Mouse (Mus musculus) kidney, embryonic 16.5 days (tissue): Measurements from ENCODE around the gene Impg1. TPM values are rescaled to one million over a fixed set of nuclear protein-coding genes. Genes with fewer than 3 reads are reported as not detected.

Experiments used
- ATAC-seq: fragments of 200-750 bp; cut with Nextera tagmentation; 2 replicates; pipeline ENCODE4 v1.8.0; 2017; ENCODE audit warnings: moderate TSS enrichment; ENCODE audit not compliant: low FRiP score, low TSS enrichment
- H3K27ac ChIP-seq: fragments of 300-500 bp; sonication (generic); 2 replicates; pipeline ENCODE4 v1.5.1; 2014; ENCODE audit warnings: low read length
- H3K27me3 ChIP-seq: fragments of 300-500 bp; sonication (generic); 2 replicates; pipeline ENCODE4 v1.6.1; 2014; ENCODE audit warnings: low read length, control low read depth, mixed read lengths; ENCODE audit not compliant: insufficient read depth
- H3K36me3 ChIP-seq: fragments of 300-500 bp; sonication (generic); 2 replicates; pipeline ENCODE4 v1.6.1; 2014; ENCODE audit warnings: low read length, control low read depth, mixed read lengths; ENCODE audit not compliant: insufficient read depth
- H3K4me1 ChIP-seq: fragments of 300-500 bp; sonication (generic); 2 replicates; pipeline ENCODE4 v1.6.1; 2014; ENCODE audit warnings: low read length, control low read depth, mixed read lengths; ENCODE audit not compliant: insufficient read depth
- H3K4me2 ChIP-seq: fragments of 300-500 bp; sonication (generic); replicated peaks from 2 replicates; pipeline ENCODE4 v1.6.1; 2014; ENCODE audit warnings: low read depth, low read length
- H3K4me3 ChIP-seq: fragments of 300-500 bp; sonication (generic); 2 replicates; pipeline ENCODE4 v1.5.1; 2014; ENCODE audit warnings: mild to moderate bottlenecking, low read length
- H3K9ac ChIP-seq: fragments of 300-500 bp; sonication (generic); replicated peaks from 2 replicates; pipeline ENCODE4 v1.6.1; 2014; ENCODE audit warnings: low read length
- H3K9me3 ChIP-seq: fragments of 300-500 bp; sonication (generic); 2 replicates; pipeline ENCODE4 v1.6.1; 2016; ENCODE audit warnings: low read length, control low read depth
- WGBS: fragments of 180-500 bp; shearing (Covaris S2); extraction: QIAGEN DNeasy Blood & Tissue Kit; methylation state at CpG from one replicate; pipeline ENCODE4 v1.1.7; 2014; 5-methylcytosine and 5-hydroxymethylcytosine counted together
- polyA plus RNA-seq: library from polyadenylated mRNA; unstranded; fragments of >200 nt; fragmentation: Nextera tagmentation; extraction: Ambion mirVana; gene quantifications from 2 replicates; pipeline ENCODE4 v1.2.1, GENCODE M21; 2015

The Impg1 gene
- polyA plus RNA-seq, 1 experiment from 2014 or later: not detected

DNA sequence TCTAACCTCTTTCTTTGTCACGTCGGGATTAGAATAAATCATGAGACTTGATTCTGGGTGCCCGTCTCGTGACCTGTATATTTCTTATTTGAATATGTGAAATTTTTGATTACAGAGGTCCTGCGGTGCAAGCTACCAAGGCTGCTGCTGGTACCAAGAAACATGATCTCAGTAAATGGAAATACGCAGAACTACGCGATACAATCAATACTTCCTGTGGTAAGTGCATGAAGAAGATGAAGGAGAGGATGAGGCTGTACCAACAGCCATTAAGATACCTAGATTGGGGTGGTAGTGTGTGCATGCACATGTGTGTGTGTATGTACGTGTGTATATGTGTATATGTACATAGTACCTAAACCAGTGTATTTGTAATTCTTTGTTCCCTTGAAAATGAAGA, 166.2 kb downstream of the Impg1 start:
- H3K27me3 ChIP-seq: no peaks in the 10 kb centered on the region
- H3K9me3 ChIP-seq: no peaks in the 10 kb centered on the region
- H3K36me3 ChIP-seq: peaks cover 14% of the 10 kb centered on the region; the same call in 1 of the 2 replicates
- no peak overlapping the region for H3K9ac ChIP-seq
- no peak for ATAC-seq
- H3K4me1 ChIP-seq: no peaks in the 10 kb centered on the region
- no peak overlapping the region for H3K27ac ChIP-seq
- no peak overlapping the region for H3K4me3 ChIP-seq
- 93% methylated on average over 9 of the region's 9 CpGs for WGBS
- H3K4me2 ChIP-seq: no peak overlapping the region

DNA sequence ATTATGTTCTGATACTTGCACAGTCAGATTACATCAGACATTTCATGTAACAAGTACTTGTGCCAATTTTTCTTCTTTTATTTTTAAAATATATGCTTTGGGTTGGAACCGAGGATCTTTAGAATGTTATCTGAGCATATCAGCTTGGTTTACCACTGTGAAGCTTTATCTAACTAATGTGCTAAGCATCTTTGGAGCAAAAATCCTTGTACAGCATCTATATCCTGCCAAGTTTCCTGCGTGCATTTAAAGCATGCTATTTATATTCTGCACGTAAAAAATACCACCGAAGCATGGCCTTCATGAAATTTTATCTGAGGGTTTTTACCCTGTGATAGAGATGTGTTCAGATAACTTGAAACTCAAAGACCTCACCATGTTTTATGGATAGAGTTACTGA, 169.2 kb downstream of the Impg1 start:
- no peak for ATAC-seq
- Histone ChIP-seq H3K4me1 (no peaks in the 10 kb centered on the region), H3K4me3 (no peak overlapping the region), H3K9me3 (peaks cover 3% of the 10 kb centered on the region; the same call in 1 of the 2 replicates), H3K4me2 (no peak overlapping the region), H3K9ac (no peak overlapping the region), H3K36me3 (peaks cover 17% of the 10 kb centered on the region; the same call in 1 of the 2 replicates), H3K27ac (no peak overlapping the region), H3K27me3 (no peaks in the 10 kb centered on the region)
- WGBS: 66% methylated on average over 4 of the region's 4 CpGs

DNA sequence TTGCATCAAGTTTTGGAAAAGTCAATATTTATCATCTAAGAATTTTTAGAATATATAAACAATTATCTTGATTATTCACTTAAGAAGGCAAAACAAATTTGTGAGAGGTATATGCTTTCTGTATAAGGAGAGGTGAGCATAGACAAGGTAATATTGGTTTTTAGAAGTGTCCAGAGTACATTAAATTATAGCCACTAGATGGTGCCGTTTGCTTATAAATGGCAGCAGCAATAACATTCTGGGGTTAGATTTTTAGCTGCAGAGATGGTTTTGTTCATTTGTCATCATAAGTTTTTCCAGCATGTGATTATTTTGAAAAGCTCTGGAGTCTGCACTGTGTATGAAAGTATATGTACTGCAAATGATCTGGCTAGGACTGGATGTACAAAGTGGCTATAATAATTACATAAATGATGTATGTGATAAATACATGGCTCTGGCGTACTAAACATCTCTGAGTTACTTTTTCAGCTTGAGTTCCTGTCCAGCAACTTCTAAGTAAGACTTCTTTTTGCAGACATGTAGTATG, 172.2 kb downstream of the Impg1 start:
- 63% methylated on average over 2 of the region's 2 CpGs for WGBS
- Histone ChIP-seq H3K4me2 (no peak overlapping the region), H3K27me3 (no peaks in the 10 kb centered on the region), H3K4me3 (no peak overlapping the region), H3K9ac (no peak overlapping the region), H3K27ac (no peak overlapping the region), H3K9me3 (peaks cover 3% of the 10 kb centered on the region; the same call in 1 of the 2 replicates), H3K4me1 (no peaks in the 10 kb centered on the region), H3K36me3 (peaks cover 34% of the 10 kb centered on the region)
- ATAC-seq: no peak

DNA sequence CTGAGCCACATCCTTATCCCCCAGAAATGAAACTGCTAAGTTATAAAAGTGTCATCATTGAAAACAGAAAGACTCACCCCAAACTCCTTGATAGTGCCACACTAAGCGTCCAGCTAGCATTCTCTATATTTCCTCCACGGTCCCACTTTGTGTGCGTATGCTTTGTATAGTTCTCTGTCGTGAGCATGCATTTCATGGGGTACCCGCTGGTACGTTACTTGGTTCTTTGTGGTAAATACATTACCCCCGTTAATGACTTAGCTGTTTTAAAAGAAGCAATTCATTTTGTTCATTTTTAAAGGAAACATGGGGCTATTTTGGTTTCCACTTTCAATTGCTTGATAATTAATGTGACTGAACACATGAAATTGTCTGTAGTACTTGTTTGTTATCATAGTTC, 178.4 kb downstream of the Impg1 start:
- Histone ChIP-seq H3K4me3 (no peak overlapping the region), H3K27ac (no peak overlapping the region), H3K9me3 (peaks cover 4% of the 10 kb centered on the region; the same call in 1 of the 2 replicates), H3K9ac (no peak overlapping the region), H3K4me2 (no peak overlapping the region), H3K4me1 (no peaks in the 10 kb centered on the region), H3K36me3 (peaks cover 50% of the 10 kb centered on the region), H3K27me3 (no peaks in the 10 kb centered on the region)
- no peak for ATAC-seq
- WGBS: 93% methylated on average over 7 of the region's 7 CpGs

DNA sequence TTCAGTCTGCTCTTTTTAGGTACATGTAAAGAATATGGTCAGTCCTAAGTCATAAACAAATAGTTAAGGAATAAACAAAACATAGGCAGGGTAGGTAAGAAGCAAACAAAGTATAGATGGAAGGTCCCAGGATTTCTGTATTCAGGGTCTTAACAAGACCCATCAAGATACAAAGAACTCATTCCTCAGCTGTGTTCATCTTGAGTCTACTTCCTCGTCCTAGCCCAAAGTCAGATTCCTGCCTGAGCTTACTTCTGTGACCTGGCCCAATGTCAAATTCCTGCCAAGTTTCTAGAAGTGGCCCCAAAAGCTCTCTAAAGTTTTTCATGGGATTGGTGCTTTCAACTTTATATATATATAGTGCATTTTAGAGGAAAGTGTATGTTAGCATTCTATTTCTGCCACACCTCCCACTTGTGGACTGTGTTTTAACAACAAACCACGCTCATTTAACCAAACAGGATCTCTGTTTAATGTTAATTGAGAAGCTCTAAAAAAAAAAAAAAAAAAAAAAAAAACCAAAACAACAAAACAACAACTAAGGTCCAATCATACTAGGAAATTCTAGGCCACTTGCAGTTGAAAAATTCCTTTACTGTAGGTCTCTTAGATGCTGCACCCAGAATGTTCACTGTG, 180.6 kb downstream of the Impg1 start:
- WGBS: 88% methylated on average over 2 of the region's 2 CpGs
- ATAC-seq: no peak

DNA sequence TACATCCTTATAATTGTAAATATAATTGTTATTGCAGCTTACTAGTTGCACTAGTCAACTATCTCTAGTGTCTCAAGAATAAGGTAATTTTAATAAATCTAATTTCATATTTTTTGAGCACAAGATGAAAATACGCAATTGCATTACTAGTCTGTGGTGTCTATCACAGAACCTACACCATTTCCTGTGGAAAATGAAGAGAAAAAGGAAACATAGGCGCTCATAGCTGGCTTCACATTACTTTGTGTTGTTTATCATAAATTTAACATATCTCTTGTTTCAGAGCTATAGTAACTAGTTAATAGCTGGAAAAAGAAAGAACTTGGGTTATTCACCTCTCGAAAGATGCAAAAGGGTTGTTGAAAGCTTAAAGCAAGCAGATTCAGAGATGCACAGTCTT, 182.9 kb downstream of the Impg1 start:
- Histone ChIP-seq H3K27me3 (no peaks in the 10 kb centered on the region), H3K4me1 (no peaks in the 10 kb centered on the region), H3K9me3 (peaks cover 3% of the 10 kb centered on the region; the same call in 1 of the 2 replicates), H3K9ac (no peak overlapping the region), H3K36me3 (peaks cover 34% of the 10 kb centered on the region), H3K27ac (no peak overlapping the region), H3K4me2 (no peak overlapping the region), H3K4me3 (no peak overlapping the region)
- 95% methylated on average over 3 of the region's 3 CpGs for WGBS
- ATAC-seq: no peak

More for the DNA sequence above, 180.6 kb downstream of the Impg1 start:
- H3K4me1 ChIP-seq: no peaks in the 10 kb centered on the region
- H3K4me2 ChIP-seq: no peak overlapping the region
- H3K27ac ChIP-seq: no peak overlapping the region
- H3K36me3 ChIP-seq: peaks cover 44% of the 10 kb centered on the region
- H3K4me3 ChIP-seq: no peak overlapping the region
- peaks cover 3% of the 10 kb centered on the region; the same call in 1 of the 2 replicates for H3K9me3 ChIP-seq
- no peaks in the 10 kb centered on the region for H3K27me3 ChIP-seq
- no peak overlapping the region for H3K9ac ChIP-seq

DNA sequence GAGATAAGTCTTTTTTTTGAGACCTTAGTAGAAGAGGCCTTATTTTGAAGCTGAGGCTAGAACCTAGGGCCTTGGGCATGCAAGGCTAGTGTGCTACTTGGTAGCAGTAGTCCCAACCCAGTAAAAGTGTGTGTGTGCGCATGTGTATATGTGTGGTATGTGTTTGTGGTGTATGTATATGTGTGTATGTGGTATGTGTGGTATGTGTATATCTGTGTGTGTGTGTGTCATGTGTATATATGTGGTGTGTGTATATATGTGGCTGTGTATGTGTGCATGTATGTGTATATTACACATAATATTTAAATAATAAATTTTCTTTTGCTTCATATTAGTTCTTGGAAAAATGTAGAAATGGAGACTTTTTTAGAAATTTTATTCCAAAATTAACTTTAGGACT, 184.6 kb downstream of the Impg1 start:
- Histone ChIP-seq H3K4me2 (no peak overlapping the region), H3K27me3 (no peaks in the 10 kb centered on the region), H3K9me3 (peaks cover 3% of the 10 kb centered on the region; the same call in 1 of the 2 replicates), H3K9ac (no peak overlapping the region), H3K4me3 (no peak overlapping the region), H3K36me3 (peaks cover 38% of the 10 kb centered on the region), H3K4me1 (no peaks in the 10 kb centered on the region), H3K27ac (no peak overlapping the region)
- 97% methylated on average over 1 of the region's 1 CpGs for WGBS
- no peak for ATAC-seq

DNA sequence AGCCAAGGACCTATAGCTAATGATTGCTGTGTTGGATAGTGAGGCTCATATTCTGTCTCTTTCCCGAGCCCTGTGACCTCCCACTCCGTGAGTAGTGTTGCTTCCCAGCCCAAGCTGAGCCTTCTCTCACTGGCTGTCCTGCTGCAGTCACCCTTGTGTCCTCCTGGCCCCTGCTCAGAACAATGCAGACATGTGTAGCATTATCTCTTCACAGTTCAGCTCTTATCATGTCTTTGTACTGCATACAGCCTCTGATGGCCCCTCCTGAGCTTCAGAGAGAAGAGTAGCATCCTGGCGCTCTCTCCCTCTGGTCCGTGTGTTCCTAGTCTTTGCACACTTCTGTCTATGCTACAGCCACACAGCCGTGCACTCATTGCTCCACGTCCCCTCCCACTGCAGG, 187.5 kb downstream of the Impg1 start:
- peaks cover 38% of the 10 kb centered on the region; the same call in 1 of the 2 replicates for H3K36me3 ChIP-seq

DNA sequence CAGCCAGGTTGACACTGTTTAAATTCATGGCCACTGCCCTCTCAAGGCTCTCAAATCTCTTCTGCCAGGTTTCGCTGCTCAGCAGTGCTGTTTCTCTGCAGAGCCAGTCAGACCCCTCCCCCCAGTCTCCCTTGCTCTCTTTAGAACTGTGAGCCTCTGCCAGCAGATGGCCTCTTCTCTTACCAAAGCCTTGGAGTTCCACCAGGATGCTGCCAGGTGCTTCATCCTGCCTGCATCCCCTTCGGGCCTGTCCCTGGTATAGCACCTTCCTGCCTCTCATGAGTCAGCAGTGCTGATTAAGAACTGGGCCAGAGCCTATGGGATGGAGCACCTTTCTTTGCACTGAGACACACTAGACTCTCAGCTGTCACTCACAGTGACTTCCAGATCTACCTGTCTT, 188.1 kb downstream of the Impg1 start:
- no peak for ATAC-seq
- no peak overlapping the region for H3K4me2 ChIP-seq
- H3K9me3 ChIP-seq: no peaks in the 10 kb centered on the region
- no peaks in the 10 kb centered on the region for H3K4me1 ChIP-seq
- H3K9ac ChIP-seq: no peak overlapping the region
- no peak overlapping the region for H3K4me3 ChIP-seq
- no peak overlapping the region for H3K27ac ChIP-seq
- H3K36me3 ChIP-seq: peaks cover 39% of the 10 kb centered on the region; the same call in 1 of the 2 replicates
- WGBS: 45% methylated on average over 2 of the region's 2 CpGs
- no peaks in the 10 kb centered on the region for H3K27me3 ChIP-seq

More for the DNA sequence above, 187.5 kb downstream of the Impg1 start:
- Histone ChIP-seq H3K4me1 (no peaks in the 10 kb centered on the region), H3K27ac (no peak overlapping the region), H3K9me3 (no peaks in the 10 kb centered on the region), H3K9ac (no peak overlapping the region), H3K4me2 (no peak overlapping the region), H3K27me3 (no peaks in the 10 kb centered on the region), H3K4me3 (no peak overlapping the region)
- no peak for ATAC-seq
- 80% methylated on average over 6 of the region's 6 CpGs for WGBS

DNA sequence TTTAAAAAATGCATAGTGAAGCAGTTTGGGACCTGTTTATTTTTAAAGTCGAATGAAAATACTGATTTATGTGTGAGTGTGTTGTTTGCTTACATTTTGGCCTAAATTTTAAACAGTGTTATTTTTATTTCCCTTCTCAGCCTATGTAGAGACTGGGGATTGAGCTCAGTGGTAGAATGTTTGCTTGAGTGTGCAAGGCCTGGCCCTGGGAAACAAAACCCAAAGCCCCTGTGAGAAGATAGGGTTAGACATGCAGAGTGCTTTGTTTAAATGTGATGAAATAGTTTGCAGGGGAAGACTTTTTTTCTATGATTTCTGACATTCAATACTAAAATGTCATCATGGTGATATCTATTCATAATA, 189.5 kb downstream of the Impg1 start:
- WGBS: 67% methylated on average over 1 of the region's 1 CpGs
- Histone ChIP-seq H3K4me3 (no peak overlapping the region), H3K9ac (no peak overlapping the region), H3K27ac (no peak overlapping the region), H3K4me2 (no peak overlapping the region), H3K36me3 (peaks cover 35% of the 10 kb centered on the region; the same call in 1 of the 2 replicates), H3K27me3 (no peaks in the 10 kb centered on the region), H3K4me1 (no peaks in the 10 kb centered on the region), H3K9me3 (no peaks in the 10 kb centered on the region)
- ATAC-seq: no peak
